In genomic region chr2:9875220-9875619, GRCm38 (mm10) we compare ENCODE assay signal across 12 mouse cellular contexts. TPM values are rescaled to one million over a fixed set of nuclear protein-coding genes. Genes with fewer than 3 reads are reported as not detected.
DNase-seq lines count a peak whose midpoint lies in the region; ATAC-seq lines count a peak whose summit lies in the region.
"Had no signal": no experiment of that assay in that cellular context is flagged by ENCODE, and none has a peak within 500 bp of the region (broad histone marks: within the 10 kb centered on the region; RNA-seq: fewer than 3 reads in every experiment).

No protein-coding gene starts in this region.

- H3K36me3 ChIP-seq in heart, embryonic 15.5 days, result no peaks in the 10 kb centered on the region
- no peaks in the 10 kb centered on the region for H3K36me3 ChIP-seq in hindbrain, embryonic 15.5 days
- H3K36me3 ChIP-seq in midbrain, embryonic 14.5 days (ENCODE audit: control insufficient read depth, insufficient read depth, low read length), result 0 out of 2 replicates have a peak, but pooled peaks cover 9% of the 10 kb centered on the region
- H3K36me3 ChIP-seq: forebrain, embryonic 12.5 days had no signal

- ATAC-seq in heart, embryonic 15.5 days (replicated peaks; ENCODE audit: insufficient number of reproducible peaks, insufficient read depth, low FRiP score, low read depth), result no peak
- ATAC-seq in hindbrain, embryonic 15.5 days (ENCODE audit: low FRiP score, low read depth), result no peak
- no peak for ATAC-seq in midbrain, embryonic 14.5 days (ENCODE audit: low FRiP score, low TSS enrichment)

- 22% methylated on average over 4 of the region's 4 CpGs for WGBS in heart, embryonic 15.5 days
- WGBS in hindbrain, embryonic 15.5 days, result 6% methylated on average over 4 of the region's 4 CpGs
- WGBS in midbrain, embryonic 14.5 days, result 1% methylated on average over 4 of the region's 4 CpGs

- intact Hi-C loops in heart, postnatal 36 days (cut with DNase I), result loop anchor here (5.0 to 10.0 kb wide), 2 partner anchors 328 to 500 kb away; partner anchors contain the start of gene Sfmbt2

- DNase-seq in heart, postnatal 36 days, result no peak
- peak; percentile 39 for DNase-seq in embryo, embryonic 11 days
- peak; percentile 45 for DNase-seq in midbrain, embryonic 14.5 days
- DNase-seq in urinary bladder, postnatal 14 days (ENCODE audit: low spot score), result no peak
- no peak for DNase-seq in B cell, adult 2 months
- DNase-seq in frontal cortex, postnatal 36 days (ENCODE audit: low spot score in 2 of 2), result no peak
- DNase-seq: layer of hippocampus, postnatal 36 days had no signal

- peaks cover 35% of the 10 kb centered on the region for H3K4me1 ChIP-seq in heart, embryonic 15.5 days (replicated peaks)
- H3K4me1 ChIP-seq in hindbrain, embryonic 15.5 days (replicated peaks), result peaks cover 15% of the 10 kb centered on the region
- H3K4me1 ChIP-seq in midbrain, embryonic 14.5 days (ENCODE audit: control insufficient read depth, insufficient read depth, low read length), result no peaks in the 10 kb centered on the region

- H3K4me3 ChIP-seq in heart, embryonic 15.5 days, result no peak overlapping the region; the same call in 1 of the 2 replicates
- H3K4me3 ChIP-seq in hindbrain, embryonic 15.5 days, result peak overlapping the region; percentile 35; the same call in 1 of the 2 replicates
- H3K4me3 ChIP-seq in midbrain, embryonic 14.5 days (replicated peaks; ENCODE audit: low read depth, low read length), result peak overlapping the region; percentile 45
- H3K4me3 ChIP-seq: forebrain, embryonic 12.5 days had no signal

- no peaks in the 10 kb centered on the region for H3K9me3 ChIP-seq in heart, embryonic 15.5 days (replicated peaks)
- H3K9me3 ChIP-seq in hindbrain, embryonic 15.5 days, result no peaks in the 10 kb centered on the region
- H3K9me3 ChIP-seq in midbrain, embryonic 14.5 days (ENCODE audit: control insufficient read depth, low read length), result no peaks in the 10 kb centered on the region
- H3K9me3 ChIP-seq: forebrain, embryonic 12.5 days had no signal

- peaks cover 57% of the 10 kb centered on the region for H3K27me3 ChIP-seq in heart, embryonic 15.5 days
- peaks cover 64% of the 10 kb centered on the region for H3K27me3 ChIP-seq in hindbrain, embryonic 15.5 days
- peaks cover 79% of the 10 kb centered on the region for H3K27me3 ChIP-seq in midbrain, embryonic 14.5 days (ENCODE audit: control insufficient read depth, insufficient read depth, low read length)

- peak overlapping the region; percentile 33; the same call in 1 of the 2 replicates for H3K4me2 ChIP-seq in heart, embryonic 15.5 days
- peak overlapping the region; percentile 39 for H3K4me2 ChIP-seq in hindbrain, embryonic 15.5 days
- peak overlapping the region; percentile 65 for H3K4me2 ChIP-seq in midbrain, embryonic 14.5 days (ENCODE audit: low read length)

- no peak overlapping the region for H3K9ac ChIP-seq in heart, embryonic 15.5 days
- no peak overlapping the region for H3K9ac ChIP-seq in hindbrain, embryonic 15.5 days
- peak overlapping the region; percentile 72 for H3K9ac ChIP-seq in midbrain, embryonic 14.5 days (replicated peaks; ENCODE audit: low read length)
- H3K9ac ChIP-seq: forebrain, embryonic 12.5 days had no signal

- no peak overlapping the region for H3K27ac ChIP-seq in heart, embryonic 15.5 days
- H3K27ac ChIP-seq in hindbrain, embryonic 15.5 days (replicated peaks), result no peak overlapping the region
- peak overlapping the region; percentile 87 for H3K27ac ChIP-seq in midbrain, embryonic 14.5 days (replicated peaks; ENCODE audit: low read depth, low read length)
- H3K27ac ChIP-seq: forebrain, embryonic 12.5 days had no signal

RNA-seq across cellular contexts. Expression of gene 4930412O13Rik, which starts 5.8 kb away (rescaled TPM):
- polyA plus RNA-seq in heart, embryonic 15.5 days (2015; fragmentation: Nextera tagmentation; extraction: Ambion mirVana), result 0.10 TPM in 1 of 2 replicates, not detected in the other
- total RNA-seq in heart, postnatal 36 days (2021), result not detected
- polyA plus RNA-seq in hindbrain, embryonic 15.5 days (2015; fragmentation: Nextera tagmentation; extraction: Ambion mirVana), result 0.45 and 0.48 TPM in 2 replicates
- 1.7 and 2.5 TPM in 2 replicates for polyA plus RNA-seq in midbrain, embryonic 14.5 days (2014; fragmentation: Nextera tagmentation; extraction: Ambion mirVana)
- total RNA-seq: layer of hippocampus, postnatal 36 days; megakaryocyte progenitor cell, adult 5-6 weeks had no signal
- polyA plus RNA-seq: stomach, embryonic 16.5 days had no signal

RNA-seq across cellular contexts. Expression of gene 9230102O04Rik, which starts 14.1 kb away (rescaled TPM):
- polyA plus RNA-seq in heart, embryonic 15.5 days (2015; fragmentation: Nextera tagmentation; extraction: Ambion mirVana), result not detected in 2 replicates
- not detected for total RNA-seq in heart, postnatal 36 days (2021)
- polyA plus RNA-seq in hindbrain, embryonic 15.5 days (2015; fragmentation: Nextera tagmentation; extraction: Ambion mirVana), result 0.69 and 1.2 TPM in 2 replicates
- 5.5 and 6.3 TPM in 2 replicates for polyA plus RNA-seq in midbrain, embryonic 14.5 days (2014; fragmentation: Nextera tagmentation; extraction: Ambion mirVana)
- total RNA-seq: layer of hippocampus, postnatal 36 days; megakaryocyte progenitor cell, adult 5-6 weeks had no signal
- polyA plus RNA-seq: stomach, embryonic 16.5 days had no signal

RNA-seq across cellular contexts. Expression of gene Gata3, which starts 14.6 kb away (rescaled TPM):
- 2.7 and 9.4 TPM in 2 replicates for polyA plus RNA-seq in heart, embryonic 15.5 days (2015; fragmentation: Nextera tagmentation; extraction: Ambion mirVana)
- 1 to 10 TPM in 1 of 2 experiments, under 1 TPM in 1; 0.47 to 2.2 TPM for total RNA-seq in heart, postnatal 36 days (2021)
- polyA plus RNA-seq in hindbrain, embryonic 15.5 days (2015; fragmentation: Nextera tagmentation; extraction: Ambion mirVana), result 28.8 and 32.3 TPM in 2 replicates
- 88.6 and 120 TPM in 2 replicates for polyA plus RNA-seq in midbrain, embryonic 14.5 days (2014; fragmentation: Nextera tagmentation; extraction: Ambion mirVana)

Comparison
In these comparisons a context has a peak if more than half of its experiments do, and no peak if none do; other contexts are left out.
1. DNase-seq: peak in embryo, embryonic 11 days (single experiment) and midbrain, embryonic 14.5 days (single experiment); none in heart, postnatal 36 days (0 of 2), urinary bladder, postnatal 14 days (single experiment), B cell, adult 2 months (0 of 2) and frontal cortex, postnatal 36 days (0 of 2).
2. Peak in every context shown above with its lines, with median percentiles within 50 percentile points of each other: H3K4me2 ChIP-seq.